Mouse (Mus musculus) thymus, postnatal 4 days (tissue): ENCODE results near the gene Atp10a.

Source experiments
- DNase-seq: peaks from one replicate; pipeline ENCODE4 v3.0.0; 2021

Gene Atp10a

GRCm38 (mm10) chr7:58690997-58691596 lies 35.1 kb downstream of the Atp10a start:
- DNase-seq: no peak

DNA sequence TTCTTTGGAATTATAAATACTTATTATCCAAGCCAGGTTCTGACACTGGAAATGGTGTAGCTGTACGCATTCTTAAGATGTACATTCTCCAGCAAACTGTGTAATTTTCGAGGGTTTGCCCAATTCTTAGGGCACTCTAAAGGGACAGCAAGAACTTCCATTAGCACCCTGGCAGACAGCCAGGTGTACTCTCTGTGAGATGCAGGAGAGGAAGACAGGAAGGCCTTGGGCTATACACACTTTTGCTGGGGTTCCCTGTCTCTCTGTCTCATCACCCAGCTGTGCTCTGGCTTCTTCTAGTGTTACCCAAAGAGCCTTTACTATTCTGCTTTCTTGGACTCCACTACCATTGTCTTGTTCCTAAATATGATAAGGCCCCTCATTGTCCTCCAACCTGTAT lies 36.7 kb downstream of the Atp10a start:
- DNase-seq: peak; percentile 43

GRCm38 (mm10) chr7:58693342-58693741 lies 37.4 kb downstream of the Atp10a start:
- DNase-seq: no peak

- DNase-seq: no peak
Measured at GRCm38 (mm10) chr7:58695661-58696060, 39.7 kb downstream of the Atp10a start.

GRCm38 (mm10) chr7:58697092-58697491 lies 41.1 kb downstream of the Atp10a start:
- peak; percentile 53 for DNase-seq

DNA sequence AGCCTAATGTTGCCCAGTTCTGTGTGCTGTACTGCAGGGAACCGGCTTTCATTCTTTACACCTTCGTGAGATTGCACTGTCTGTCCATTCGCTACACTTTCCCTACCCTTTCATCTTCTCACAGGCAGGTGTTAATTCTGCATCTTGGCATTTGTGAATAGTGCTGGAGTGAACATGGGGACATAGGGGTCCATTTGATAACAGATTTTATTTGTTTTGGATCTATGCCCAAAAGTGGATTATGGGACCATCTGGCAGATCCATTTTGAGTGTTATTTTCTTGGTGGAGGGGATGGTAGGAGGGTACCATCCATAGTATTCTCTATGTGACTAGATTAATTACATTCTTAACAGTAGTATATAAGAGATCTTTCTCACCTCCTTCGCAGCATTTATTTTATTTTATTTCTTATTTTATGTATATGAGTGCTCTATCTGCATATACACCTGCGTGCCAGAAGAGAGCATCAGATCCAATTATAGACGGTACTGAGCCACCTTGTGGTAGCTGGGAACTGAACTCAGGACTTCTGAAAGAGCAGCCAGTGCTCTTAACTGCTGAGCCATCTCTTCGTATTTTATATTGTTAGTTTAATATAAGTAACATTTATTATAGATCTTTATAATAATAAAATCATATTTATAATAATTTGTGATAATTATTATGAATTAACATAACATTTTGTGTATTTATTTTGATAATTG lies 42.9 kb downstream of the Atp10a start:
- peak; percentile 34 for DNase-seq

- no peak for DNase-seq
Measured at GRCm38 (mm10) chr7:58701311-58701710, 45.3 kb downstream of the Atp10a start.

- DNase-seq: no peak
Measured at GRCm38 (mm10) chr7:58705158-58705557, 49.2 kb downstream of the Atp10a start.

DNA sequence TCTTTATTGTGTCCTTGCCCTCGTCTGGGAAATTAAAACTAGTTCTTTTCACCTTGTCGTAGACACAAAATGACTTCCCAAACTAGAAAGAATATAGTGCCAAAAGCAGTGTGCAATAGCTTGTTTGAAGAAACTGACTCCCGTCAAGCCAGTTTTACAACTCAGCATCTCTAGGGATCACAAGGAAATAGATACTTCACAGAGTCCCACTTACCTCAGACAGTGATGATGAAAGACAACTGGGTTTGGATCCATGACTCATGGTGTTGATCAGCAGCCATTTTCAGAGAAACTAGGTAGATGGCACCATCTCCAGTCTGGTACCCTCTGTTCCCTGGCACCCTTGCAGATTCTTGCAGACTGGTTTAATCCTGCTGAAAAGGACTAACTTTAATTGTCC lies 53.3 kb downstream of the Atp10a start:
- DNase-seq: no peak

GRCm38 (mm10) chr7:58710312-58710711 lies 54.3 kb downstream of the Atp10a start:
- DNase-seq: no peak

DNA sequence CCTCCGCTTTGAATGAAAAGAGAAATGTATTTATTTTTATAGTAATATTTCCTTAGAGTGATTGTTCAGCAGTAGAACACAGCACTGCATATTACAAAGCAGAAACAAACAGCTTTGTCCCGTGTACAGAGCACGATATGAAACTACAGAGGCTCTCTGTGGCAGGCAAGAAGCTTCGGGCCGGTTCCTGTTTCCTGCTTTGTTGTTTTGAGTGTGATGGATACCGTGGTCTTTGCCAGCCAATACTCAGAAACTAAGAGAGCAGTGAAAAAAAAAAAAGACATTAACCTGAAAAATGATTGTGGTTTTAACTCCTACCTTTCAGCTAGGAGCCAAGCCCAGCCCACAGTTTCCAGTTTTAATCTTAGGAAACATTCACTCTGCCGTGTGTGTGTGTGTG lies 55.8 kb downstream of the Atp10a start:
- DNase-seq: peak; percentile 35

DNA sequence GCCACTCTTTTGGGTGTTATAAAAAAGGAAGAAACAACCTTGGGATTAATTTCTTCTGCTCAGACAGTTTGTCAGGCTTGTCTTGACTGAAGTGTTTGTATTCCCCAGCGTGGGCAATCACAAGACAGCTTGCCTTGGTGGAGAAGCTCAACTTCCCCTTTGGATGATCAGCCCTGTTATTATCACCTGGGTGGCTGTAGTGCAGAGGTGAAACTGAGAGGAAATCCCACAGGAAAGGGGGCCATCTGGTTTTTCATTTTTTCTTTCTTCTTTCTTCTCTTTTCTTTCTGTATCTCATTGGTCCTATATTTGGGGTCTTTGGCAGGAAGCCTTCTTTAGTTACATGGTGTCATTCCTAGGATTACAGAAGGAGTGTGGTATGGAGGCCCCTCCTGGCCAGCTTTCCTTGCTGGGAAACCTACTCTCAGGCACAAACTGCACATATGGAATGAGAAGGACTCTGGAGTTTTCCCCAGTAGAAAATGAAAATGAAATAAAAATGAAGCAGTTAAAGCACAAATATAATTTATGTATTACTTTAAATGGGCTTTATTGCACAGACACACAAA lies 59.7 kb downstream of the Atp10a start:
- no peak for DNase-seq

GRCm38 (mm10) chr7:58716626-58717025 lies 60.7 kb downstream of the Atp10a start:
- no peak for DNase-seq

DNA sequence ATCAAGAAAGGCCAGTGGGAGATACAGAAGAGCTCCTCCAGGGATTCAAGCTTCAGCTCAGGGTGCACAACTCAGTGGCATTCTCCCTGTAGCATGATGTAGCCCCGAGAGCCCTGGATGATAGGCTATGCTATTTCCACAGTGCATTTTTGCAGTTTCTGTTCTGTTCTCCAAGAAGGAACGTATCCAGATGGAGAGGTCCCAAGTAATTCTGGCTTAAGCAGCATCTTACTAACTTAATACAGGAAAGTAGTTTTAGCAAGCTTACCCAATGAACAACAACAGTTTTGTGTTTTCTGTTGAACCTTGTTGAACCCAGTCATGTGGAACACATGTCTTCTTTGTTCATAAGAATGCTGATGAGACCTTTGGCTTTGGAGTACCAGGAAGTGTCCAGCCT lies 62.6 kb downstream of the Atp10a start:
- DNase-seq: no peak

DNA sequence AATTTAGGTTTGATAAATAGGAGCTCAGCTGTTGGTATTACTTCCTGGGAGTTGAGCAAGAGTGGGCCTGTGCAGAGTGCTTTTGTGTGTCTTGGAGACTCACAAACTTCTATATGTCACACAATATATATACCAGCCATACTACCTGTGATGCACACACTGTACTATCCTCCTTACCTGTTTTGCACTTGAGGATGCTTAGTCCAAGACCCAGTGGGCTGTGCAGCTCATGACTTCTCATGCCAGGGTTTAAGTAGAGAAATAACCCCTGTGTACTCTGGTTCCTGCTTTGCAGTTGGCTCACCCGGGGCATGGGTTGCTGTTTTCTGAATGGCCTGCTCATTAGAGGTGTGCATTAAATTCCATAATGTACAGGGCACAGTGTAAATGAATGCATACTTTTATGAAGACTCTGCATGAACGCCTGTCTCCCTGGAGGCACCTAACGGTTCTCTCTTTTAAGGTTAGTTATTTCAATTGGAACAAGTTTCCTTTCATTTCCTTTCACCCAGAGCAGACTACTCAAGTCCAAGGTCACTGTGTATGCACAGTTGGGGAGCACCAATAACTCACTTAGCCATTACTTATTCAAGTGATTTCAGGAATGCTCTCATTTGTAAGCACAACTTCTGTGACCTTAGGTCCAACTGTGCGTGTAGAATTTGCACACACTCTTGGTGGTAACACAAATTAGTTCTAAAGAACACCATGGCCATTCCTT lies 63.4 kb downstream of the Atp10a start:
- DNase-seq: no peak

DNA sequence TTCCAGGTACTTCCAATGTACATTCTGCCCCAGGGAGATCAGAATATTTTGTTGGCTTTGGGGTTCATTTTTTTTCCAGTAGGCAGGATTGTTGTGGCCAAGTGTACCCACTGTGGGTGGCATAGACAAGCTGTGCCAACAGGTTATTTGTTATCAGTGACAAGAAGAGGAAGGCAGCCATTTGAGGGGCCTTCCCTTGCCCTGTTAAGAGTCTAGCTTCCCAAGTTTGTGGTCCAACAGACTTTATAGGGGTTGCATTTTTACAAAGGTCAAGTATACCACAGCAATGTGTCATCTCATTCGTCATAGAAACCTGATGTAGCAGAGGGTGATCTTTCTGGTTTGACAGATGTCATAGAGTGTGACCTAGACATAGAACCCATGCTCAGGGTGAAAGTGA lies 66.3 kb downstream of the Atp10a start:
- no peak for DNase-seq

- DNase-seq: peak; percentile 64
Measured at GRCm38 (mm10) chr7:58730201-58730600, 74.2 kb downstream of the Atp10a start.

- DNase-seq: no peak
Measured at GRCm38 (mm10) chr7:58730831-58731230, 74.9 kb downstream of the Atp10a start.

- peak; percentile 32 for DNase-seq
Measured at GRCm38 (mm10) chr7:58732406-58732805, 76.4 kb downstream of the Atp10a start.

DNA sequence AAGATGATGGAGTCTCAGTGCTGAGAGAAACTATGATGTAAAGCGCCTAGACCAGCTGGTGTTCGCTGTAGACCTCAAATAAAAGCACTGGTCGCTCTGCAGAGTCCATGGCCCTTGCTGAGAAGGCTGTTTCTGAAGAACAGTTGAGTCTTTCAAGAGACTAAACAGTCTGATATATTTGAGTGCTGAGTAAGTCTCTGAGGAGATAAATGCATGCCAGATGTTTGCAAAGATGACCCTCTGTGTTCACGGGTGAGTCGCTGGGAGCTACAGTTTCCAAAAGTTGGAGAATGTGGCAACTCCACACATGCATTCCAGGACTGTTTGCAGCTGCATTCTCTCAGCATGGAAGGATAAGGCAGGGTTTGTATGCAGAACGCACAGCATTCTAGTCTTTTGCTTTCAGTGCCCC lies 77.5 kb downstream of the Atp10a start:
- no peak for DNase-seq

DNA sequence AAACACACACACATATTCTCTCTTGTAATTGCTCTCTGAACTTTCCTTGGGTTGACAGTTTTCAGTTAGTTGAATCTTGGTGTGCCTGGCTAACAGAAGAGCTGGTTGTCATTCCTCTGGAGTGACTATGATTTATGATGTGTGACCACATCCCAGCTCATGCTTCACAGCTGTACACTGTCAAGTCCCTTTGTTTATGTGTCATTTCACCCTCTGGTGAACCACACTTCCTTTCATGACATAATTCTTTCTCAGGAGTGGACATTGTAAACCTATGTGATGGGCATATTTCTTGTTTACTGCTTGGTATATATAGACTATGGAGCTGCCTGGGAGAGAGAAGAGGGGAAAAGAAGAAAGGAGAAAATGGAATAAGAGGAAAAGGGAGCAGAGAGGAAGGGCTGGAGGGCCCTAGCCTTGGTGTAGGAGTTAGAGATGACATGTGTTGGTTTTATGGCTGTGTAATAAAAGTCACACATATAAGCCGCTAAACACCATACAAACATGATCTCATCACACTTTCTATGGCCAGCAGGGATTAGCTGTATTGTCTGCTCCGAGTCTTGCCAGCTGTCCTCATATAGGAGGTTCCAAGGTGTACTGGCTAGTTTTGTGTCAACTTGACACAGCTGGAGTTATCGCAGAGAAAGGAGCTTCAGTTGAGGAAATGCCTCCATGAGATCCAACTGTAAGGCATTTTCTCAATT lies 81.0 kb downstream of the Atp10a start:
- peak; percentile 2 for DNase-seq

- DNase-seq: no peak
Measured at GRCm38 (mm10) chr7:58740196-58740595, 84.2 kb downstream of the Atp10a start.

- no peak for DNase-seq
Measured at GRCm38 (mm10) chr7:58740842-58741241, 84.9 kb downstream of the Atp10a start.
